Mouse (Mus musculus): ENCODE data around the gene Zfp64. TPM values are rescaled to one million over a fixed set of nuclear protein-coding genes. Genes with fewer than 3 reads are reported as not detected.

The Zfp64 gene
- polyA plus RNA-seq, 1 experiment from 2014 or later = 18.3 TPM

DNA sequence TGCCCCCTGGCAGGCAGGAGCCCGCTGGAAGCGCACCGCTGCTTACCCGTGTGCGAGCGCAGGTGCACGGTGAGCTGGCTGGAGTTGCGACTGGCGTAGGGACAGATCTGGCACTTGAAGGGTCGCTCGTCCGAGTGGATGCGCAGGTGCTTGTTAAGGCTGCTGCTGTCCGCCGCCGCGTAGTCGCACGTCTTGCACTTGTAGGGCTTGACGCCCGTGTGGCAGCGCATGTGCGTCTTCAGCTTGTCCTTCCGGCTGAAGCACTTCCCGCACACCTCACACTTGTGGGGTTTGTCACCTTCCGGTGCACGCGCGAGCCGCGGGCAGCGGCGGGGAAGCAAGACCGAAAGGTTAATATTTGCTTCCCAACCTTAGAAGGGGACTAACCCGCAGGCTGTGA is 20.2 kb downstream of the Zfp64 start:
- Histone ChIP-seq H3K9me3 (replicated peaks; ENCODE audit: control insufficient read depth, low read length) (no peaks in the 10 kb centered on the region), H3K9ac (ENCODE audit: low read length) (no peak overlapping the region), H3K4me3 (ENCODE audit: low read length) (no peak overlapping the region), H3K4me2 (ENCODE audit: low read depth, low read length) (no peak overlapping the region), H3K27me3 (ENCODE audit: control insufficient read depth, insufficient read depth, low read length) (no peaks in the 10 kb centered on the region), H3K36me3 (ENCODE audit: control insufficient read depth, insufficient read depth) (peaks cover 62% of the 10 kb centered on the region), H3K4me1 (ENCODE audit: control insufficient read depth, insufficient read depth, low read length) (no peaks in the 10 kb centered on the region), H3K27ac (ENCODE audit: low read length) (no peak overlapping the region)
- no peak for ATAC-seq (replicated peaks; ENCODE audit: extremely low read depth, insufficient read depth, low FRiP score)
- 85% methylated on average over 35 of the region's 35 CpGs for WGBS

DNA sequence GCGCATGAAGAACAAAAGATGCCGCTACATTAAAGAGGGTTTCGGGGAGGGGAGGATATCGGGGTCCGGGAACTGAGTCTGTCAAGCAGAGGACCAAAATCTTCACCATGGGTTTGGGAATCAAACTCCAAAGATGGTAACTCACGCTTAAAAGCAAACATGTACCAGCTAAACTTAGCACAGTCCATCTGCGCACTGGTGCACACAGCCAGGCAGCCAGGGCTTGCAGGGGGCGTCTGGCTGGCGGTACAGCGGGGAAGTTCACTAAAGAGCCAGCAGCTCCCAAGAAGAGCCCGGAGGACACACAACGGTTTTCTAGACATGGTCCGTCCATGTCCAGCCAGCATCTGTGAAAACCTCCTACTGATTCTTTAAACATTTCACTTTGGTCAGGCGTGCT is 23.7 kb downstream of the Zfp64 start:
- H3K36me3 ChIP-seq (ENCODE audit: control insufficient read depth, insufficient read depth) = peaks cover 46% of the 10 kb centered on the region
- 91% methylated on average over 14 of the region's 14 CpGs for WGBS

DNA sequence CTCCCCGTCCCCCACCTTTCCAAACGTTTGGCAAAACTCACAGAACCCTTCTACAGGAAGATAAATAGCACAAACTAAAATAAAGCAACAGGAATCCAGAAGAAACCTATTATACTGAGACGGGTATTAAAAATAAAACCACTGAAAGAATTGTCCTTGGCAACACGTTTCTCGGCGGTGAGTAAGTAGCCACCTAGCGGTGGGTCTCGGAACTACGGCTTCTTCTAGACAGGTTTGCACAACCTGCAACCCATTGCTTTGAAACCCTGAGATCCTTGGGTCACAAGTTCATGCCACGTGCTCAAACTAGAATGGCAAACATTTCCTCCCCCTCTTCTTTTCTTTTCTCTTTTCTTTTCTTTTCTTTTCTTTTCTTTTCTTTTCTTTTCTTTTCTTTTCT is 25.7 kb downstream of the Zfp64 start:
- ATAC-seq (replicated peaks; ENCODE audit: extremely low read depth, insufficient read depth, low FRiP score) = no peak
- Histone ChIP-seq H3K9ac (ENCODE audit: low read length) (no peak overlapping the region), H3K4me2 (ENCODE audit: low read depth, low read length) (no peak overlapping the region), H3K27ac (ENCODE audit: low read length) (no peak overlapping the region), H3K27me3 (ENCODE audit: control insufficient read depth, insufficient read depth, low read length) (no peaks in the 10 kb centered on the region), H3K4me3 (ENCODE audit: low read length) (no peak overlapping the region), H3K9me3 (replicated peaks; ENCODE audit: control insufficient read depth, low read length) (no peaks in the 10 kb centered on the region), H3K4me1 (ENCODE audit: control insufficient read depth, insufficient read depth, low read length) (no peaks in the 10 kb centered on the region), H3K36me3 (ENCODE audit: control insufficient read depth, insufficient read depth) (peaks cover 51% of the 10 kb centered on the region)
- WGBS = 27% methylated on average over 10 of the region's 10 CpGs

More for the DNA sequence above, 23.7 kb downstream of the Zfp64 start:
- H3K9me3 ChIP-seq (replicated peaks; ENCODE audit: control insufficient read depth, low read length) = no peaks in the 10 kb centered on the region
- no peak overlapping the region for H3K4me2 ChIP-seq (ENCODE audit: low read depth, low read length)
- H3K9ac ChIP-seq (ENCODE audit: low read length) = no peak overlapping the region
- H3K4me1 ChIP-seq (ENCODE audit: control insufficient read depth, insufficient read depth, low read length) = no peaks in the 10 kb centered on the region
- H3K4me3 ChIP-seq (ENCODE audit: low read length) = no peak overlapping the region
- no peak overlapping the region for H3K27ac ChIP-seq (ENCODE audit: low read length)
- no peaks in the 10 kb centered on the region for H3K27me3 ChIP-seq (ENCODE audit: control insufficient read depth, insufficient read depth, low read length)
- ATAC-seq (replicated peaks; ENCODE audit: extremely low read depth, insufficient read depth, low FRiP score) = no peak

DNA sequence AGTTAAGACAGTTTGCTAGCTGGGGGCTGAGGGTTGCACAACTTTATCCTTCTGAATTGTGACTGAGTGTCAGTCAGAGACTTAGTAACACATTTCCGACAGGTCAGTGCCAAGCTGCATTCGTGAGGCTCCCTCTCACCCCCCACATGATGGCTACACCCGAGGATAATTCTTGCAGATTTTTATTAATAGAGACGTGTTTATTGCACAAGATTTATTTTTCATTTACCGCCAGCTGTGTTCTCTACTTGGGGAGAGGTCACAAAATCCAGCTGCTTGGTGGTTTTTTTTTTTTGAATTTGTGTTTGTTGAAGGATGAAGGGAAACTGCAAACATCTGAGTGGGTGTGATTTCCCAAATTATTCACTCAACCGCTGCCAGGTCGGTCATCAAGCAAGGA is 28.0 kb downstream of the Zfp64 start:
- Histone ChIP-seq H3K4me1 (ENCODE audit: control insufficient read depth, insufficient read depth, low read length) (no peaks in the 10 kb centered on the region), H3K36me3 (ENCODE audit: control insufficient read depth, insufficient read depth) (peaks cover 33% of the 10 kb centered on the region), H3K9me3 (replicated peaks; ENCODE audit: control insufficient read depth, low read length) (no peaks in the 10 kb centered on the region), H3K9ac (ENCODE audit: low read length) (no peak overlapping the region), H3K27ac (ENCODE audit: low read length) (no peak overlapping the region), H3K4me3 (ENCODE audit: low read length) (no peak overlapping the region), H3K27me3 (ENCODE audit: control insufficient read depth, insufficient read depth, low read length) (no peaks in the 10 kb centered on the region), H3K4me2 (ENCODE audit: low read depth, low read length) (no peak overlapping the region)
- no peak for ATAC-seq (replicated peaks; ENCODE audit: extremely low read depth, insufficient read depth, low FRiP score)
- WGBS = 84% methylated on average over 7 of the region's 7 CpGs

DNA sequence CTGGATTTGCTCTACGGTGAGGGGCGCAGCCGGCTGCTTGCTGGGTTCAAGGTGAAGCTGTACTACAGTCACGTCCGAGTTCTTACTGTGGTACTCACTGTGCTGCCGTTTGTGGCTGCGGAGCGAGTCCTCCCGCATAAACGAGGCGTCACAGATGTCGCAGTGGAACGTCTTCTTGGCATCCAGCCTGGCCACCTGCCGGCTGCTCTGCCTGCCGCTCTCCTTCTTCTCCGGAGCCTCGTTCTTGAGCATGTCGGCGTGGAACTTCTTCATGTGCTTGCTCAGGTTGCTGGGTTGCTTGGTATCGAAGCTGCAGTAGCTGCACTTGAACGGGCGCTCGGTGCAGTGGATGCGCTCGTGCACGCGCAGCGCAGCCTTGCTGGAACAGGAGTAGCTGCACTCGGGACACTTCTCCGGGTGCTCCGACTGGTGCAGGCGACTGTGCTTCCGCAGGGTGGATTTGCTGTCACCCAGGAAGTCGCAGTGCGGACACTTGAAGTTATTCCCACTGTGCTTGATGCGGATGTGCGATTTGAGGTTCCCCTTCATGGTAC is 29.1 kb downstream of the Zfp64 start:
- H3K4me2 ChIP-seq (ENCODE audit: low read depth, low read length) = no peak overlapping the region
- ATAC-seq (replicated peaks; ENCODE audit: extremely low read depth, insufficient read depth, low FRiP score) = no peak
- no peak overlapping the region for H3K4me3 ChIP-seq (ENCODE audit: low read length)
- H3K27ac ChIP-seq (ENCODE audit: low read length) = no peak overlapping the region
- no peaks in the 10 kb centered on the region for H3K27me3 ChIP-seq (ENCODE audit: control insufficient read depth, insufficient read depth, low read length)
- H3K4me1 ChIP-seq (ENCODE audit: control insufficient read depth, insufficient read depth, low read length) = no peaks in the 10 kb centered on the region
- H3K36me3 ChIP-seq (ENCODE audit: control insufficient read depth, insufficient read depth) = peaks cover 25% of the 10 kb centered on the region
- WGBS = 84% methylated on average over 37 of the region's 37 CpGs
- no peak overlapping the region for H3K9ac ChIP-seq (ENCODE audit: low read length)
- 0 out of 2 replicates have a peak, but pooled peaks cover 4% of the 10 kb centered on the region for H3K9me3 ChIP-seq (replicated peaks; ENCODE audit: control insufficient read depth, low read length)

DNA sequence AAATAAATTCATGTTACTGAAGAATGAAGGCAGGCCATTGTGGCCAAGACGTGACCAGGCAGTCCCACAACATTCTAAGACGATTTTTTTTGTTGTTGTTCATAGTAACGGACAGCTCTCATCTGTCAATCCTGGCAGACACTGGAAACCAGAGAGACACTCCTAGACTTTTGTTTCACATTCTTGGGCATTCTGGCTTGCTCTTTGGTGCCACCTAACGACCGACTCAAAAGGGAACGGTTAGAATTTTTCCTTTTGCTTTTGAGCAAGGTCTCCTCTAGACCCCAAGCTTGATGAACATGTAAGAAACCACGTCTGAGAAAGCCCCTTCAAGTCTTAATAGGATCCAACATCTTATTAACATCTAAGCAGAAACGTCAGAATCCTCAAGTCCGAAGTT is 31.7 kb downstream of the Zfp64 start:
- no peak for ATAC-seq (replicated peaks; ENCODE audit: extremely low read depth, insufficient read depth, low FRiP score)
- H3K9me3 ChIP-seq (replicated peaks; ENCODE audit: control insufficient read depth, low read length) = 0 out of 2 replicates have a peak, but pooled peaks cover 4% of the 10 kb centered on the region
- no peak overlapping the region for H3K4me3 ChIP-seq (ENCODE audit: low read length)
- H3K27me3 ChIP-seq (ENCODE audit: control insufficient read depth, insufficient read depth, low read length) = no peaks in the 10 kb centered on the region
- WGBS = 8% methylated on average over 9 of the region's 9 CpGs
- H3K36me3 ChIP-seq (ENCODE audit: control insufficient read depth, insufficient read depth) = peaks cover 17% of the 10 kb centered on the region
- H3K4me1 ChIP-seq (ENCODE audit: control insufficient read depth, insufficient read depth, low read length) = no peaks in the 10 kb centered on the region
- no peak overlapping the region for H3K9ac ChIP-seq (ENCODE audit: low read length)
- H3K4me2 ChIP-seq (ENCODE audit: low read depth, low read length) = no peak overlapping the region
- no peak overlapping the region for H3K27ac ChIP-seq (ENCODE audit: low read length)

DNA sequence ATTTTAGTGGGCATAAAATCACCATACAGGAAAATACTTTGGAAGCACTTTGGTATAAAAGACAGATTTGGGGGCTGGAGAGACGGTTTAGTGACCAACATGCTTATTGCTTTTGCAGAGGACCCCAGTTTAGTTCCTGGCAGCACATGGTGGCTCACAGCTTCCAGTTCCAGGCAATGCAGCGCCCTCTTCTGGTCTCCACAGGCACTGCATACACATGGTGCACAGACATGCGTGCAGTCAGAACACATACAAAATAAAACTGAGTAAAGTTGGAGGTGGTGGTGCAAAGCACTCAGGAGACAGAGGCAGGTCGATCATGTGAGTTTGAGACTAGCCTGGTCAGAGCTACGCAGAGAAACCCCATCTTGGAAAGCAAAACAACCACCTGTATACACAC is 32.9 kb downstream of the Zfp64 start:
- no peaks in the 10 kb centered on the region for H3K27me3 ChIP-seq (ENCODE audit: control insufficient read depth, insufficient read depth, low read length)
- ATAC-seq (replicated peaks; ENCODE audit: extremely low read depth, insufficient read depth, low FRiP score) = no peak
- no peak overlapping the region for H3K4me2 ChIP-seq (ENCODE audit: low read depth, low read length)
- no peak overlapping the region for H3K9ac ChIP-seq (ENCODE audit: low read length)
- peaks cover 16% of the 10 kb centered on the region for H3K36me3 ChIP-seq (ENCODE audit: control insufficient read depth, insufficient read depth)
- WGBS = 83% methylated on average over 5 of the region's 5 CpGs
- no peak overlapping the region for H3K27ac ChIP-seq (ENCODE audit: low read length)
- H3K4me1 ChIP-seq (ENCODE audit: control insufficient read depth, insufficient read depth, low read length) = no peaks in the 10 kb centered on the region
- H3K4me3 ChIP-seq (ENCODE audit: low read length) = no peak overlapping the region
- 0 out of 2 replicates have a peak, but pooled peaks cover 4% of the 10 kb centered on the region for H3K9me3 ChIP-seq (replicated peaks; ENCODE audit: control insufficient read depth, low read length)

DNA sequence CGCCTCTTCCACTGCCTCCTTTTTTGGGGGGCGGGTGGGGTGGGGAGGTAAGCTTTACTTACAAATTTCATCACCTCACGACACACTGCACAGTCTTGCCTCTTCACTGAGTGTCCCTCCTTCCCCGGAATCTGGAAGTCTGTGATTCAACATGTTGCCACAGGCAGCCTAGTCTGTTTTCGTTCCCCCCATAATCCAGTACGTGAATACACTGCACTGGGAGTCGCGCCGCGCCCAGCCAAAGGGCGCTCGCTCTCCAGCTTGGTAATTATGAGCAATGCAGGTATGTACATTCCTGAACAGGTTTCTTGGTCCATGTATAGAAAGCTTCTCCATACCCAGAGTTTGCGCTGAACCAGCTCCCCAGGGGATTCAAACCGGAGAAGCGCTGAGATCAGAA is 35.4 kb downstream of the Zfp64 start:
- H3K36me3 ChIP-seq (ENCODE audit: control insufficient read depth, insufficient read depth) = no peaks in the 10 kb centered on the region
- no peak overlapping the region for H3K4me2 ChIP-seq (ENCODE audit: low read depth, low read length)
- H3K4me3 ChIP-seq (ENCODE audit: low read length) = no peak overlapping the region
- H3K9me3 ChIP-seq (replicated peaks; ENCODE audit: control insufficient read depth, low read length) = 0 out of 2 replicates have a peak, but pooled peaks cover 4% of the 10 kb centered on the region
- 42% methylated on average over 15 of the region's 15 CpGs for WGBS
- H3K9ac ChIP-seq (ENCODE audit: low read length) = no peak overlapping the region
- ATAC-seq (replicated peaks; ENCODE audit: extremely low read depth, insufficient read depth, low FRiP score) = no peak
- H3K27me3 ChIP-seq (ENCODE audit: control insufficient read depth, insufficient read depth, low read length) = no peaks in the 10 kb centered on the region
- no peaks in the 10 kb centered on the region for H3K4me1 ChIP-seq (ENCODE audit: control insufficient read depth, insufficient read depth, low read length)
- H3K27ac ChIP-seq (ENCODE audit: low read length) = no peak overlapping the region

DNA sequence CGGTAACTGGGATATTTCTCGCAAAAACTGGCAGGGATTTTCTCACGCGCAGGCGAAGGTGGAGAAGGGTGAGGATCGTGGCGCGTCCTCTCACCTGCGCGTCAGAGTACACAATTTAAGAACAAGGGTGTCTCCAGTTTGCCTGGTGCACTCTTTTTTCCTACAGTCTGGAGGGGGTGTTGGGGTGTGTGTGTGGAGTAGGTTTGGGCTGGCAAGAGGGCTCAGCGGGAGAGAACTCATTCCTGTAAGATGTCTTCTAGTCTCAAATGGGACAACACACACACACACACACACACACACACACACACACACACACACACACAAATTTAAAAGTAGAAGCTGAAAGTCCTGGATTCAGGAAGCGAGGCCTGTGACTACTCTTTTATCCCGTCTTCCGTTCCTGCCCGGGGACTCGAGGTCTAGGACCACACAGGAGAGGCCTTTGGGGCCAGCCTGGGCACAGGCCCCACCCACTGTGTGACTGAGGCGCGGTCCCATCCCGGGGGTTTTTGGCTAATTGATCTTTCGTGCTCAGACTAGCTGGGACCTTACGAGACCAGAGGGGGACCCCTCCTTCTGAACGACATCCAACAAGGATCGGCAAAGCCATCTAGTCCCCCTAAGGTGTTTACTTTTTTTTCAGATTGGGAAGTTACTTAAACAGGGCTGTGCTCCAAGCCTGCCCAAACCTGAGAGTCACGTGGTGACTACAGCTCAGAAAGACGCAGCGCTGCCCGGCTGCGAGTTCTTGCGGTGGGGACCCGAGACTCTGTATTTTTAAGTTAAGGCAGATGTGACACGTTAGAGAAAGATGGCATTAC is 42.3 kb downstream of the Zfp64 start:
- ATAC-seq (replicated peaks; ENCODE audit: extremely low read depth, insufficient read depth, low FRiP score) = no peak
- H3K9me3 ChIP-seq (replicated peaks; ENCODE audit: control insufficient read depth, low read length) = 0 out of 2 replicates have a peak, but pooled peaks cover 4% of the 10 kb centered on the region
- 3% methylated on average over 31 of the region's 31 CpGs for WGBS
- peak overlapping the region; percentile 62 for H3K4me3 ChIP-seq (ENCODE audit: low read length)
- H3K9ac ChIP-seq (ENCODE audit: low read length) = peak overlapping the region; percentile 53; the same call in 1 of the 2 replicates
- H3K27me3 ChIP-seq (ENCODE audit: control insufficient read depth, insufficient read depth, low read length) = peaks cover 43% of the 10 kb centered on the region
- peaks cover 16% of the 10 kb centered on the region for H3K4me1 ChIP-seq (ENCODE audit: control insufficient read depth, insufficient read depth, low read length)
- peak overlapping the region; percentile 94 for H3K4me2 ChIP-seq (ENCODE audit: low read depth, low read length)
- H3K36me3 ChIP-seq (ENCODE audit: control insufficient read depth, insufficient read depth) = no peaks in the 10 kb centered on the region
- no peak overlapping the region for H3K27ac ChIP-seq (ENCODE audit: low read length)
